Mouse (Mus musculus): Measurements from ENCODE around the gene Cdca4. TPM values are rescaled to one million over a fixed set of nuclear protein-coding genes. Genes with fewer than 3 reads are reported as not detected.
A peak's percentile ranks its signal among the peaks of the same experiment; 100 is the strongest.
"Not testable (repeated sequence)": the region's sequence is repeated elsewhere in the genome, so short reads cannot be mapped to it uniquely, and the experiment has no call there.

The Cdca4 gene
- polyA plus RNA-seq, 1 experiment: 21.5 TPM

GRCm38 (mm10) chr12:112823221-112823620, 6.0 kb downstream of the Cdca4 start:
- H3K27me3 ChIP-seq (ENCODE audit: control insufficient read depth, insufficient read depth, insufficient read length): no peaks in the 10 kb centered on the region
- H3ac ChIP-seq (ENCODE audit: control insufficient read depth, insufficient read length): no peak overlapping the region
- peaks cover 43% of the 10 kb centered on the region for H3K36me3 ChIP-seq (ENCODE audit: control insufficient read depth, insufficient read depth)
- no peak overlapping the region for H3K4me3 ChIP-seq
- H3K4me2 ChIP-seq (ENCODE audit: low read depth): no peak overlapping the region
- TF ChIP-seq USF1 (IDR thresholded peaks at IDR 0.05; ENCODE audit: low read depth) (no peak), E2F4 (IDR thresholded peaks at IDR 0.05; ENCODE audit: insufficient read depth) (no peak), MYOD1 (IDR thresholded peaks at IDR 0.05; ENCODE audit: control insufficient read depth in 1 of 3, insufficient read length in 2 of 3, low read depth in 2 of 3) (no peak), CEBPB (IDR thresholded peaks at IDR 0.05; ENCODE audit: insufficient read depth, poor library complexity, severe bottlenecking) (no peak), TCF12 (IDR thresholded peaks at IDR 0.05; ENCODE audit: insufficient read depth, poor library complexity, severe bottlenecking) (no peak)
- H3K79me2 ChIP-seq (ENCODE audit: control insufficient read depth, insufficient read depth): peaks cover 85% of the 10 kb centered on the region

GRCm38 (mm10) chr12:112822676-112823075, 6.5 kb downstream of the Cdca4 start:
- TF ChIP-seq TCF12 (IDR thresholded peaks at IDR 0.05; ENCODE audit: insufficient read depth, poor library complexity, severe bottlenecking): no peak
- Histone ChIP-seq H3K79me2 (ENCODE audit: control insufficient read depth, insufficient read depth) (peaks cover 80% of the 10 kb centered on the region), H3K4me3 (no peak overlapping the region), H3K36me3 (ENCODE audit: control insufficient read depth, insufficient read depth) (peaks cover 40% of the 10 kb centered on the region), H3K4me2 (ENCODE audit: low read depth) (no peak overlapping the region), H3ac (ENCODE audit: control insufficient read depth, insufficient read length) (no peak overlapping the region), H3K27me3 (ENCODE audit: control insufficient read depth, insufficient read depth, insufficient read length) (no peaks in the 10 kb centered on the region)

DNA sequence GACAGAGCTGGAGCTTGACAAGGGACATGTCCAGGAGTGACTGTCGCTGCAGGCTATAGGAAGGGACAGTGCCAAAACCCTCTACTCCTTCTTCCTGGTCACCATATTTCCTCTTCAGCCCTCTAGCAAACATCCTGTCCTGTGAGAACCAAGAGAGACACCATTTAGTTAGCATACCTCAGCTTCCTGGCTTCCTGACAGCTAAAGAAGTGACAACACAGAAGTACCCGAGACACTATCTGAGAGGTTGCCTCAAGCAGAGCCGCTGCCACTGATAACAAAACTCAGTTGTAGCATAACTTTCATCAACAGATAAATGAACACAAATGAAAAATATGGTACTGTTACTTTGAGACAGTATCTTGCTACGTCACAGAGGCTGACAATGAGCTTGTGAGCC, 7.2 kb downstream of the Cdca4 start:
- TF ChIP-seq SRF (IDR thresholded peaks at IDR 0.05; ENCODE audit: control insufficient read depth, insufficient read length, low read depth): no peak
- TF ChIP-seq E2F4 (IDR thresholded peaks at IDR 0.05; ENCODE audit: insufficient read depth): no peak
- TF ChIP-seq USF1 (IDR thresholded peaks at IDR 0.05; ENCODE audit: low read depth): no peak
- no peak for TF ChIP-seq POLR2AphosphoS2 (IDR thresholded peaks at IDR 0.05; ENCODE audit: insufficient read length, low read depth)
- TF ChIP-seq TCF3 (IDR thresholded peaks at IDR 0.05; ENCODE audit: insufficient read length, low read depth): no peak
- TF ChIP-seq CEBPB (IDR thresholded peaks at IDR 0.05; ENCODE audit: insufficient read depth, poor library complexity, severe bottlenecking): no peak
- no peak for TF ChIP-seq REST (IDR thresholded peaks at IDR 0.05; ENCODE audit: insufficient read depth, insufficient read length)
- TF ChIP-seq TCF12 (IDR thresholded peaks at IDR 0.05; ENCODE audit: insufficient read depth, poor library complexity, severe bottlenecking): no peak
- no peak for TF ChIP-seq MYOD1 (IDR thresholded peaks at IDR 0.05; ENCODE audit: control insufficient read depth in 1 of 3, insufficient read length in 2 of 3, low read depth in 2 of 3)
- no peak for TF ChIP-seq MYOG (IDR thresholded peaks at IDR 0.05; ENCODE audit: control insufficient read depth in 1 of 3, insufficient read depth in 1 of 3, insufficient read length in 2 of 3, low read depth in 2 of 3)
- no peak for TF ChIP-seq MAX (IDR thresholded peaks at IDR 0.05; ENCODE audit: low read depth)
- peaks cover 73% of the 10 kb centered on the region for H3K79me2 ChIP-seq (ENCODE audit: control insufficient read depth, insufficient read depth)
- no peaks in the 10 kb centered on the region for H3K27me3 ChIP-seq (ENCODE audit: control insufficient read depth, insufficient read depth, insufficient read length)
- no peak overlapping the region for H3K4me3 ChIP-seq
- peaks cover 33% of the 10 kb centered on the region for H3K36me3 ChIP-seq (ENCODE audit: control insufficient read depth, insufficient read depth)
- no peak overlapping the region for H3ac ChIP-seq (ENCODE audit: control insufficient read depth, insufficient read length)
- no peak overlapping the region for H3K4me2 ChIP-seq (ENCODE audit: low read depth)

DNA sequence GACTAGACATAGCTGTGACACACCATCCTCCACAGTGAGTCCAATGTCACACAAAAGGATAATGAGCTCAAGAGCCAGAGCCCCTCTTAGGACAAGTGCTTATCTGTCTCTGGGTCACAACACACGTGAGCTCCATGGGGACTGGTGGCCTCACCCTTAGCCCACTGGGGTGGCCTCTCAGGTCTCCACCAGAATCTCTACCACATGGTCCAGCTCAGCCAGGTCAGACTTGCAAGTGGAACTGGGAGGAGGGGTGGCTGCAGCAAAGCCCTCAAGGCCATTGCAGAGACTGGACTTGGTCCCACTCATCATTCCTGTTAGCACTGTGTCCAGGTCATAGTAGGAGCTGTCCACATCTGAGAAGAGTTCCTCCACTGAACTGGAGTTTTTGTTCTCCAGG, 8.0 kb downstream of the Cdca4 start:
- Histone ChIP-seq H3K4me2 (ENCODE audit: low read depth) (no peak overlapping the region), H3K36me3 (ENCODE audit: control insufficient read depth, insufficient read depth) (peaks cover 28% of the 10 kb centered on the region), H3K4me3 (no peak overlapping the region), H3K27me3 (ENCODE audit: control insufficient read depth, insufficient read depth, insufficient read length) (no peaks in the 10 kb centered on the region), H3K79me2 (ENCODE audit: control insufficient read depth, insufficient read depth) (peaks cover 65% of the 10 kb centered on the region), H3ac (ENCODE audit: control insufficient read depth, insufficient read length) (no peak overlapping the region)
- TF ChIP-seq MYOG (IDR thresholded peaks at IDR 0.05; ENCODE audit: control insufficient read depth in 1 of 3, insufficient read depth in 1 of 3, insufficient read length in 2 of 3, low read depth in 2 of 3) (no peak), USF1 (IDR thresholded peaks at IDR 0.05; ENCODE audit: low read depth) (no peak), E2F4 (IDR thresholded peaks at IDR 0.05; ENCODE audit: insufficient read depth) (no peak), SRF (IDR thresholded peaks at IDR 0.05; ENCODE audit: control insufficient read depth, insufficient read length, low read depth) (no peak)

DNA sequence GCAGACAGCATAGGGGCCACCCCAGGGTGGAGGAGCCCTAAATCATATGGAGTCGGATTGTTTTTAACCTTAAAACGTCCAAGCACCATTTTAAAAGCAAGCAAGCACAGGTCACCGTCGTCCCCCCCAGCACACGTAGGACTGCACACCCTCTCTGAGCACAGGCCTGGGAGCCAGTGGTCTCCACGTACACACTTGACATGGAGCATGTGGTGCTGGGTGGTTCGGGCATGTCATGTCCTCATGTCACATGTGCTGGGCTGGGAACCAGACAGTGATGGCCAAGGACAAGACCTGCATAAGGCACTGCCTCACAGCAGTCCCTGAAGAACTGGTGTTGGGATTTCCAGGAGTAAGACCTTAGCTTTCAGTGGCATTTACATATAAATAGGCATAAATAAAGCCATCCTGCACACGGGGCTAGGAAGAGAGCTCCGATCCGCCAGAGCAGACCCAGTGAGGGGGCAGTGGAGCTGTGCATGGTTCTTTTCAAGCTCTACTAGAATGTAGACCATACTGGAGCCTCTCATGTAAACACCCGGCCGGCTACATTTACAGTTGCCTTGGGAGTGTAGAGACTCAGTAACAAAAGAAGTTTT, 8.7 kb downstream of the Cdca4 start:
- H3ac ChIP-seq (ENCODE audit: control insufficient read depth, insufficient read length): no peak overlapping the region
- peak; percentile 35 for TF ChIP-seq POLR2A (IDR thresholded peaks at IDR 0.05; ENCODE audit: insufficient read length, low read depth)
- peak; percentile 14 for TF ChIP-seq POLR2AphosphoS2 (IDR thresholded peaks at IDR 0.05; ENCODE audit: insufficient read length, low read depth)
- TF ChIP-seq TCF12 (IDR thresholded peaks at IDR 0.05; ENCODE audit: insufficient read depth, poor library complexity, severe bottlenecking): no peak
- H3K4me2 ChIP-seq (ENCODE audit: low read depth): no peak overlapping the region
- no peaks in the 10 kb centered on the region for H3K27me3 ChIP-seq (ENCODE audit: control insufficient read depth, insufficient read depth, insufficient read length)
- peaks cover 31% of the 10 kb centered on the region for H3K36me3 ChIP-seq (ENCODE audit: control insufficient read depth, insufficient read depth)
- H3K4me3 ChIP-seq: no peak overlapping the region
- peaks cover 58% of the 10 kb centered on the region for H3K79me2 ChIP-seq (ENCODE audit: control insufficient read depth, insufficient read depth)

DNA sequence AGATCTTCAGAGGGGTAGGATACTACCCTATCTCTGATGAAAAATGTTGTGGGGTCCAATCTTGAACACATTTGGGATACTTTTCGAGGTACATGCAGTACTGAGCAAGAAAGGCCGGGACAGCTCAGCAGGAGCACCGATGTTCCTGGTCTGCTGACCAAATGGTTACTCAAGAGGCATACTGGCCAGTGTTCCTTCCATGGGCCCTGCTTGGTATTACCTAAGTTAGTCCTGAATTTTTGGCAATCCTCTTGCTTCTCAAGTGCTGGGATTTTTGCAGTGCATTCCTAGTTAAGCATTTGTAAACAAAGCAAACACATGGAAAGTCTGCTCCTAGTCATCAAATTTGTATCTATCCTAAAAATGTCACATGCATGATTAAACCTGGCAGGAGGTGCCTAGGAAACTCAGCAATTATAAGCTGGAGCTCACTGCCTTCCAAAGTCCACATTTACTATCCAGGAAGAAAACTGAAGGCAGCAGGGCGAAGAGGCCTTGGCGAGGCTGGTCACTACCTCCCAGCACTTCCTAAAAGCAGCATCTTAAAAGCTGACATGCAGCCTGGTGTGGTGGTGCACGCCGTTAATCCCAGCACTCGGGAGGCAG, 10.1 kb downstream of the Cdca4 start:
- peaks cover 32% of the 10 kb centered on the region for H3K36me3 ChIP-seq (ENCODE audit: control insufficient read depth, insufficient read depth)
- H3K27me3 ChIP-seq (ENCODE audit: control insufficient read depth, insufficient read depth, insufficient read length): no peaks in the 10 kb centered on the region
- TF ChIP-seq MYOG (IDR thresholded peaks at IDR 0.05; ENCODE audit: control insufficient read depth in 1 of 3, insufficient read depth in 1 of 3, insufficient read length in 2 of 3, low read depth in 2 of 3) (no peak), POLR2A (IDR thresholded peaks at IDR 0.05; ENCODE audit: insufficient read length, low read depth) (no peak), MYOD1 (IDR thresholded peaks at IDR 0.05; ENCODE audit: control insufficient read depth in 1 of 3, insufficient read length in 2 of 3, low read depth in 2 of 3) (no peak), USF1 (IDR thresholded peaks at IDR 0.05; ENCODE audit: low read depth) (no peak), POLR2AphosphoS2 (IDR thresholded peaks at IDR 0.05; ENCODE audit: insufficient read length, low read depth) (no peak), CEBPB (IDR thresholded peaks at IDR 0.05; ENCODE audit: insufficient read depth, poor library complexity, severe bottlenecking) (no peak), REST (IDR thresholded peaks at IDR 0.05; ENCODE audit: insufficient read depth, insufficient read length) (no peak)
- H3K79me2 ChIP-seq (ENCODE audit: control insufficient read depth, insufficient read depth): peaks cover 45% of the 10 kb centered on the region
- no peak overlapping the region for H3ac ChIP-seq (ENCODE audit: control insufficient read depth, insufficient read length)
- H3K4me2 ChIP-seq (ENCODE audit: low read depth): no peak overlapping the region
- H3K4me3 ChIP-seq: no peak overlapping the region

DNA sequence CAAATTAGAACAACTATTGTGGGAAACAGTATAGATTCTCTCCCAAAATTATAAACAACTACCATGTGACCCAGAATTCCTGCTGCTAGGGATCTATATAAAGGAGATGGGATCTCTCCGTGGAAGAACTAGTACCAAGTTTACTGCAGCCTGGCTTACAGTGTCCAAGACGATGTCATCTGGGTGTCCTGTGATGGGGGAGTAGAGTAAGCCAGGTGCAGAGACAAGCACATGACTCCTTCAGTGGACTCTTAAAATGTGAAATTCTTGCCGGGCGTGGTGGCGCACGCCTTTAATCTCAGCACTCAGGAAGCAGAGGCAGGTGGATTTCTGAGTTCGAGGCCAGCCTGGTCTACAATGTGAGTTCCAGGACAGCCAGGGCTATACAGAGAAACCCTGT, 12.4 kb downstream of the Cdca4 start:
- not testable (repeated sequence) for H3K4me3 ChIP-seq; H3K27me3 ChIP-seq (ENCODE audit: control insufficient read depth, insufficient read depth, insufficient read length); H3K4me2 ChIP-seq (ENCODE audit: low read depth); H3ac ChIP-seq (ENCODE audit: control insufficient read depth, insufficient read length)
- Histone ChIP-seq H3K36me3 (ENCODE audit: control insufficient read depth, insufficient read depth) (peaks cover 27% of the 10 kb centered on the region), H3K79me2 (ENCODE audit: control insufficient read depth, insufficient read depth) (peaks cover 22% of the 10 kb centered on the region)

Measured in myocyte (in vitro differentiated cells).